Mouse (Mus musculus) liver, adult 10 weeks (tissue): ENCODE results near the gene Minos1. TPM values are rescaled to one million over a fixed set of nuclear protein-coding genes. Genes with fewer than 3 reads are reported as not detected.

ENCODE experiments used
- polyA plus RNA-seq: library from polyadenylated mRNA; stranded (reverse); fragments of 350-450 nt; fragmentation: Illumina TruSeq; extraction: RNeasy Lipid Tissue Mini Kit (QIAGEN cat#74804); gene quantifications from one replicate; pipeline ENCODE4 v1.2.3, GENCODE M21; 2014; ENCODE audit warnings: low read depth, low replicate concordance

The Minos1 gene
- 107 TPM for polyA plus RNA-seq

GRCm38 (mm10) chr4:139130701-139131549 lies at the start of gene Minos1:
Minos1 (minus strand) TSS chr4:139131113.

GRCm38 (mm10) chr4:139092356-139093195 lies 38.3 kb downstream of the Minos1 start, which contains the start of gene Nbl1:
Nbl1 (minus strand) TSS chr4:139092993.

GRCm38 (mm10) chr4:139075041-139075711 lies 55.7 kb downstream of the Minos1 start, which contains the start of gene Htr6:
Htr6 (minus strand) TSS chr4:139075570.

Other genes with a start within 250 kb of the Minos1 start
- gene Otud3, start 217.2 kb downstream of the Minos1 start, polyA plus RNA-seq = 0.85 TPM
- 3.2 TPM for gene Rnf186, start 164.0 kb downstream of the Minos1 start, polyA plus RNA-seq
- gene Tmco4, start 158.2 kb downstream of the Minos1 start, polyA plus RNA-seq = 3.8 TPM
- not detected for gene Htr6, start 55.5 kb downstream of the Minos1 start, polyA plus RNA-seq
- not detected for gene Nbl1, start 38.1 kb downstream of the Minos1 start, polyA plus RNA-seq
- 28.4 TPM for gene Capzb, start 61.8 kb upstream of the Minos1 start, polyA plus RNA-seq
- 1.7 TPM for gene Pqlc2, start 179.6 kb upstream of the Minos1 start, polyA plus RNA-seq
- gene Akr7a5, start 179.6 kb upstream of the Minos1 start, polyA plus RNA-seq = 4.4 TPM
- 11.0 TPM for gene Mrto4, start 221.5 kb upstream of the Minos1 start, polyA plus RNA-seq
- 5.0 TPM for gene Emc1, start 221.5 kb upstream of the Minos1 start, polyA plus RNA-seq
- 3.7 TPM for gene Ubr4, start 221.5 kb upstream of the Minos1 start, polyA plus RNA-seq